Mouse (Mus musculus) megakaryocyte-erythroid progenitor cell, adult 5-6 weeks (primary cell): ENCODE measurements around the gene Exoc6b. TPM values are rescaled to one million over a fixed set of nuclear protein-coding genes. Genes with fewer than 3 reads are reported as not detected.
"Not testable (repeated sequence)": the region's sequence is repeated elsewhere in the genome, so short reads cannot be mapped to it uniquely, and the experiment has no call there.

Experiments used
- ATAC-seq: replicated peaks from 2 replicates; pipeline ENCODE4 v1.8.0; 2016; ENCODE audit warnings: mild to moderate bottlenecking, inconsistent platforms; ENCODE audit not compliant: severe bottlenecking, poor library complexity, low FRiP score, low TSS enrichment
- total RNA-seq, 2 experiments: library from RNA; stranded (forward) in 1 of 2; stranded (reverse) in 1 of 2; fragments of 200-1000, 215-1000 nt in 1 of 2; fragments of >200 nt in 1 of 2; fragmentation: Nextera tagmentation in 1 of 2; gene quantifications; 2 replicates each; pipeline ENCODE4 v1.2.3; 2014 to 2017

Gene Exoc6b
- total RNA-seq (2014; fragmentation: Nextera tagmentation) (8.0 and 8.5 TPM in 2 replicates), total RNA-seq (2017) (6.5 and 8.9 TPM in 2 replicates)

GRCm38 (mm10) chr6:85069023-85069985 is at the start of gene Exoc6b:
TSS of gene Exoc6b (minus strand) at chr6:85069513.
- ATAC-seq = peak; percentile 91

GRCm38 (mm10) chr6:85117545-85118511 is 48.5 kb upstream of the Exoc6b start:
- peak; percentile 85 for ATAC-seq

GRCm38 (mm10) chr6:85105033-85105615 is 35.8 kb upstream of the Exoc6b start:
- ATAC-seq = no peak

GRCm38 (mm10) chr6:85103321-85103720 is 34.0 kb upstream of the Exoc6b start:
- no peak for ATAC-seq

- ATAC-seq = no peak
Measured at GRCm38 (mm10) chr6:85096441-85096840, 27.1 kb upstream of the Exoc6b start.

GRCm38 (mm10) chr6:85087425-85087824 is 18.1 kb upstream of the Exoc6b start:
- ATAC-seq = no peak

GRCm38 (mm10) chr6:85086645-85087044 is 17.3 kb upstream of the Exoc6b start:
- no peak for ATAC-seq

- not testable (repeated sequence) for ATAC-seq
Measured at GRCm38 (mm10) chr6:85076179-85076720, 6.9 kb upstream of the Exoc6b start.

- ATAC-seq = no peak
Measured at GRCm38 (mm10) chr6:85074996-85075395, 5.7 kb upstream of the Exoc6b start.

- ATAC-seq = peak; percentile 34
Measured at GRCm38 (mm10) chr6:85068322-85069022, 841 bp downstream of the Exoc6b start.

- ATAC-seq = no peak
Measured at GRCm38 (mm10) chr6:85057641-85058040, 11.7 kb downstream of the Exoc6b start.

- ATAC-seq = peak; percentile 44; the same call in 1 of the 2 replicates
Measured at GRCm38 (mm10) chr6:85051109-85051508, 18.2 kb downstream of the Exoc6b start.

- ATAC-seq = no peak
Measured at GRCm38 (mm10) chr6:85046531-85046930, 22.8 kb downstream of the Exoc6b start.

- no peak for ATAC-seq
Measured at GRCm38 (mm10) chr6:85044621-85045152, 24.6 kb downstream of the Exoc6b start.

- ATAC-seq = peak; percentile 94
Measured at GRCm38 (mm10) chr6:85037677-85038076, 31.6 kb downstream of the Exoc6b start.

- no peak for ATAC-seq
Measured at GRCm38 (mm10) chr6:85029671-85030070, 39.6 kb downstream of the Exoc6b start.

- no peak for ATAC-seq
Measured at GRCm38 (mm10) chr6:85024403-85024802, 44.9 kb downstream of the Exoc6b start.

- no peak for ATAC-seq
Measured at GRCm38 (mm10) chr6:85017011-85017410, 52.3 kb downstream of the Exoc6b start.
